Mouse (Mus musculus): ENCODE measurements at regions not wholly inside any gene's neighbourhood (a gene's known extent, or its start where the extent isn't known, plus 50 kb on each side); places are given as distances from the start of the nearest gene placed in this dataset.
"Not testable (repeated sequence)": the region's sequence is repeated elsewhere in the genome, so short reads cannot be mapped to it uniquely, and the experiment has no call there.

GRCm38 (mm10) chr3:18453220-18453985 is 505.2 kb downstream of the Cypt12 start:
- H3K27me3 ChIP-seq (replicated peaks), result no peaks in the 10 kb centered on the region
- H3K4me1 ChIP-seq (replicated peaks), result no peaks in the 10 kb centered on the region
- ATAC-seq, result no peak
- no peak overlapping the region for H3K9ac ChIP-seq
- no peaks in the 10 kb centered on the region for H3K36me3 ChIP-seq
- H3K9me3 ChIP-seq, result no peaks in the 10 kb centered on the region
- H3K27ac ChIP-seq, result no peak overlapping the region
- WGBS, result 83% methylated on average over 3 of the region's 3 CpGs
- no peak overlapping the region for H3K4me2 ChIP-seq (replicated peaks)
- H3K4me3 ChIP-seq (replicated peaks), result no peak overlapping the region

DNA sequence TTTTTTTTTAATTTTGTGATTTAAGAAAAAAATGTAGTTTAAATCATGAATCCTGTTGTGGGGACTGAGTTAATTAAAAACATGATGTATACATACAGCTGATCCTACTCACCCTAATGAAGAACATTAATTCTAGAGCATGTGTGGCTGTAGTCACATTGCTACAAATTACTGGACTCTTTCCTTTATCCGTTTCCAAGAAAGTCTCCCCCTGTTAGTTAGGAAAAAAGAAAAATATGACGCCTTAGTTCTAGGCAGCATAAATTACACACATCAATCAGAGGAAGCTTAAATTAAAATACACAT is 505.7 kb downstream of the Cypt12 start:
- Histone ChIP-seq H3K4me3 (replicated peaks) (no peak overlapping the region), H3K9ac (no peak overlapping the region), H3K4me1 (replicated peaks) (no peaks in the 10 kb centered on the region), H3K36me3 (no peaks in the 10 kb centered on the region), H3K27me3 (replicated peaks) (no peaks in the 10 kb centered on the region), H3K4me2 (replicated peaks) (no peak overlapping the region), H3K9me3 (no peaks in the 10 kb centered on the region), H3K27ac (no peak overlapping the region)
- ATAC-seq, result no peak
- WGBS, result 67% methylated on average over 2 of the region's 2 CpGs

- H3K4me2 ChIP-seq (replicated peaks); H3K4me3 ChIP-seq (replicated peaks); H3K27ac ChIP-seq; H3K9me3 ChIP-seq; H3K36me3 ChIP-seq; H3K4me1 ChIP-seq (replicated peaks); ATAC-seq; H3K27me3 ChIP-seq (replicated peaks); H3K9ac ChIP-seq: not testable (repeated sequence)
- 85% methylated on average over 4 of the region's 4 CpGs for WGBS
These were observed 506.5 kb downstream of the Cypt12 start for GRCm38 (mm10) chr3:18454558-18455191.

- Histone ChIP-seq H3K4me3 (replicated peaks) (no peak overlapping the region), H3K9ac (no peak overlapping the region), H3K9me3 (no peaks in the 10 kb centered on the region), H3K4me1 (replicated peaks) (no peaks in the 10 kb centered on the region), H3K27me3 (replicated peaks) (no peaks in the 10 kb centered on the region), H3K4me2 (replicated peaks) (no peak overlapping the region), H3K36me3 (no peaks in the 10 kb centered on the region), H3K27ac (no peak overlapping the region)
- 81% methylated on average over 2 of the region's 2 CpGs for WGBS
- ATAC-seq, result no peak
These were observed 508.0 kb downstream of the Cypt12 start for GRCm38 (mm10) chr3:18456033-18456690.

GRCm38 (mm10) chr3:18460267-18460666 is 512.1 kb downstream of the Cypt12 start:
- Histone ChIP-seq H3K4me1 (replicated peaks) (no peaks in the 10 kb centered on the region), H3K9me3 (no peaks in the 10 kb centered on the region), H3K36me3 (no peaks in the 10 kb centered on the region), H3K4me2 (replicated peaks) (no peak overlapping the region), H3K27ac (no peak overlapping the region), H3K27me3 (replicated peaks) (no peaks in the 10 kb centered on the region), H3K9ac (no peak overlapping the region), H3K4me3 (replicated peaks) (no peak overlapping the region)
- no peak for ATAC-seq
- 73% methylated on average over 1 of the region's 1 CpGs for WGBS

DNA sequence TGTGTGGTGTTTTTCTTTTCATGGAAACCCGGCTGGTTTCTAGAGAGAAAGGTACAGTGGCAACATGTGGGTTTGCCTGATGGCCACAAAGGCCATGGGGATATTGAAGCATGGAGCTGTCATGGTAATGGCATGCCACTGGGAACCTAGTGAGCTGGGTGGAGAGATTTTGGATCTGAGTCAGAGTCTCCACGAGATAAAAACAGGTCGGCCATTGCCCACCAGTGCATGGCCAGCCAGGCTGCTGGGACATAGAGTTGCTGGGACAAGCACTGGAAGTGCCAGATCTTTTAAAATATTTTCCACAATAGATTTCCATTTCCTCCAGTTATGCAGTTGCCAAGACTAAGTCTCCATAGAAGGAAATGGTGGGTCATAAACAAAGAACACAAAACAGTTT is 523.6 kb downstream of the Cypt12 start:
- no peak for ATAC-seq
- 81% methylated on average over 3 of the region's 3 CpGs for WGBS
- Histone ChIP-seq H3K9me3 (no peaks in the 10 kb centered on the region), H3K27me3 (replicated peaks) (no peaks in the 10 kb centered on the region), H3K27ac (no peak overlapping the region), H3K4me2 (replicated peaks) (no peak overlapping the region), H3K4me1 (replicated peaks) (no peaks in the 10 kb centered on the region), H3K4me3 (replicated peaks) (no peak overlapping the region), H3K36me3 (no peaks in the 10 kb centered on the region), H3K9ac (no peak overlapping the region)

DNA sequence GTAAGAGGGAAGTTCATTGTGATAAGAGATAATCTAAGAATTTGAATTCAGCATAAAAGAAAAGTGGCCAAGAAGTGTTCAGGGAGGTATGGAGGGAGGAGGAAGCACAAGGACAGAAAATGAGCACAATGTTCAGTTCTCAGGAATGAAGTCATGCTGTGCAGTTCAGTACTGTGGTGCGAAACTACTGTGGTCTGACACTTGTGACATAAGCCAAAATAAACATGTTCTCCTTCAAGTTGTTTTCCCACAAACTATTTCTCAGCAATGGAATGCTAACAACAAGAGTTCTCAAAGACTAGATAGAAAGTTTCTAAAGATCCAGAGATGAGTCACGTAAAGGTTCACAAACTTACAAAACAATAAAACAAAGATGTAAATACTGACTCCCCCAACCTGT is 531.3 kb downstream of the Cypt12 start:
- H3K9ac ChIP-seq, result no peak overlapping the region
- H3K27me3 ChIP-seq (replicated peaks), result no peaks in the 10 kb centered on the region
- ATAC-seq, result no peak
- H3K4me2 ChIP-seq (replicated peaks), result no peak overlapping the region
- no peak overlapping the region for H3K27ac ChIP-seq
- no peak overlapping the region for H3K4me3 ChIP-seq (replicated peaks)
- WGBS, result 71% methylated on average over 2 of the region's 2 CpGs
- H3K9me3 ChIP-seq, result no peaks in the 10 kb centered on the region
- H3K36me3 ChIP-seq, result no peaks in the 10 kb centered on the region
- no peaks in the 10 kb centered on the region for H3K4me1 ChIP-seq (replicated peaks)

GRCm38 (mm10) chr3:18482006-18482405 is 533.8 kb downstream of the Cypt12 start:
- H3K4me2 ChIP-seq (replicated peaks), result no peak overlapping the region
- ATAC-seq, result no peak
- H3K9me3 ChIP-seq, result no peaks in the 10 kb centered on the region
- 51% methylated on average over 2 of the region's 2 CpGs for WGBS
- H3K4me3 ChIP-seq (replicated peaks), result no peak overlapping the region
- no peak overlapping the region for H3K9ac ChIP-seq
- H3K27ac ChIP-seq, result no peak overlapping the region
- no peaks in the 10 kb centered on the region for H3K36me3 ChIP-seq
- H3K4me1 ChIP-seq (replicated peaks), result no peaks in the 10 kb centered on the region
- H3K27me3 ChIP-seq (replicated peaks), result no peaks in the 10 kb centered on the region

- H3K27me3 ChIP-seq (replicated peaks), result no peaks in the 10 kb centered on the region
- H3K4me1 ChIP-seq (replicated peaks), result no peaks in the 10 kb centered on the region
- WGBS, result 87% methylated on average over 2 of the region's 2 CpGs
- no peaks in the 10 kb centered on the region for H3K36me3 ChIP-seq
- no peak for ATAC-seq
- no peak overlapping the region for H3K4me2 ChIP-seq (replicated peaks)
- no peak overlapping the region for H3K9ac ChIP-seq
- H3K9me3 ChIP-seq, result no peaks in the 10 kb centered on the region
- no peak overlapping the region for H3K4me3 ChIP-seq (replicated peaks)
- no peak overlapping the region for H3K27ac ChIP-seq
These were observed 540.7 kb downstream of the Cypt12 start for GRCm38 (mm10) chr3:18488886-18489285.

DNA sequence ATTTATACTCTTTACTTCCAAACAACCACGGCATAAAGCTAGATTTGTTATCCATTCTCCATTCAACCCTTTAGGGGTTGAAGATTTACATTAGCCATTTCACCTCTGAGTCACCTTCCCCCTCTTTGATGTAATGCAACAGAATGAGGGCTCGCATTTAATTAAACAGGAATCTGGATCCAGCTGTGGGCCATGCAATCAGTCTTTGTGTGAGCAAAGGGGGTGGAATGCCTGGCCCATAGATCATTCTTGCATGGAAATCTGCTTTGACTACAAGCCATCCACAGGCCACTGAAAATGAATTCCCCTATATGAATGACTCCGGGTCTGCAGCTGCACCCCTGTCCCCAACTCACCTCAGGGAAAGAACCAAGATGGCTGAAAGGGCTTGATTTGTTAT is 574.4 kb downstream of the Cypt12 start:
- no peaks in the 10 kb centered on the region for H3K4me1 ChIP-seq (replicated peaks)

GRCm38 (mm10) chr3:18524011-18524410 is 575.8 kb downstream of the Cypt12 start:
- Histone ChIP-seq H3K4me2 (replicated peaks) (no peak overlapping the region), H3K36me3 (no peaks in the 10 kb centered on the region), H3K4me3 (replicated peaks) (no peak overlapping the region), H3K9me3 (no peaks in the 10 kb centered on the region), H3K27me3 (replicated peaks) (no peaks in the 10 kb centered on the region), H3K9ac (no peak overlapping the region), H3K4me1 (replicated peaks) (no peaks in the 10 kb centered on the region), H3K27ac (no peak overlapping the region)
- ATAC-seq, result no peak
- 78% methylated on average over 2 of the region's 2 CpGs for WGBS

More for the DNA sequence above, 574.4 kb downstream of the Cypt12 start:
- ATAC-seq, result no peak
- Histone ChIP-seq H3K9me3 (no peaks in the 10 kb centered on the region), H3K36me3 (no peaks in the 10 kb centered on the region), H3K4me2 (replicated peaks) (no peak overlapping the region), H3K27me3 (replicated peaks) (no peaks in the 10 kb centered on the region), H3K27ac (no peak overlapping the region), H3K9ac (no peak overlapping the region), H3K4me3 (replicated peaks) (no peak overlapping the region)
- 55% methylated on average over 3 of the region's 3 CpGs for WGBS

- Histone ChIP-seq H3K36me3 (no peaks in the 10 kb centered on the region), H3K27ac (no peak overlapping the region), H3K27me3 (replicated peaks) (no peaks in the 10 kb centered on the region), H3K4me2 (replicated peaks) (no peak overlapping the region), H3K9ac (no peak overlapping the region), H3K9me3 (no peaks in the 10 kb centered on the region), H3K4me1 (replicated peaks) (no peaks in the 10 kb centered on the region), H3K4me3 (replicated peaks) (no peak overlapping the region)
- ATAC-seq, result no peak
- WGBS, result 93% methylated on average over 2 of the region's 2 CpGs
These were observed 609.0 kb downstream of the Cypt12 start for GRCm38 (mm10) chr3:18557201-18557600.

Data from intestine, embryonic 15.5 days (tissue).